Mouse (Mus musculus): Measurements from ENCODE around the gene Inpp4b. TPM values are rescaled to one million over a fixed set of nuclear protein-coding genes. Genes with fewer than 3 reads are reported as not detected.

The Inpp4b gene
- total RNA-seq, 1 experiment from 2014 or later = 17.6 TPM

GRCm38 (mm10) chr8:81614135-81614534 lies 271.8 kb downstream of the Inpp4b start:
- no peak for ATAC-seq (replicated peaks in 1 of 2; ENCODE audit: insufficient read depth in 1 of 2, low FRiP score in 2 of 2, low TSS enrichment in 1 of 2, low read depth in 1 of 2, poor library complexity in 2 of 2, severe bottlenecking in 2 of 2)

- no peak for ATAC-seq (replicated peaks in 1 of 2; ENCODE audit: insufficient read depth in 1 of 2, low FRiP score in 2 of 2, low TSS enrichment in 1 of 2, low read depth in 1 of 2, poor library complexity in 2 of 2, severe bottlenecking in 2 of 2)
Measured at GRCm38 (mm10) chr8:81614605-81615004, 272.2 kb downstream of the Inpp4b start.

- no peak for ATAC-seq (replicated peaks in 1 of 2; ENCODE audit: insufficient read depth in 1 of 2, low FRiP score in 2 of 2, low TSS enrichment in 1 of 2, low read depth in 1 of 2, poor library complexity in 2 of 2, severe bottlenecking in 2 of 2)
Measured at GRCm38 (mm10) chr8:81615552-81615951, 273.2 kb downstream of the Inpp4b start.

- ATAC-seq (replicated peaks in 1 of 2; ENCODE audit: insufficient read depth in 1 of 2, low FRiP score in 2 of 2, low TSS enrichment in 1 of 2, low read depth in 1 of 2, poor library complexity in 2 of 2, severe bottlenecking in 2 of 2) = no peak
Measured at GRCm38 (mm10) chr8:81618918-81619317, 276.6 kb downstream of the Inpp4b start.

GRCm38 (mm10) chr8:81635015-81635414 lies 292.7 kb downstream of the Inpp4b start:
- no peak for ATAC-seq (replicated peaks in 1 of 2; ENCODE audit: insufficient read depth in 1 of 2, low FRiP score in 2 of 2, low TSS enrichment in 1 of 2, low read depth in 1 of 2, poor library complexity in 2 of 2, severe bottlenecking in 2 of 2)

- no peak for ATAC-seq (replicated peaks in 1 of 2; ENCODE audit: insufficient read depth in 1 of 2, low FRiP score in 2 of 2, low TSS enrichment in 1 of 2, low read depth in 1 of 2, poor library complexity in 2 of 2, severe bottlenecking in 2 of 2)
Measured at GRCm38 (mm10) chr8:81635912-81636583, 293.7 kb downstream of the Inpp4b start.

GRCm38 (mm10) chr8:81638478-81638877 lies 296.1 kb downstream of the Inpp4b start:
- no peak for ATAC-seq (replicated peaks in 1 of 2; ENCODE audit: insufficient read depth in 1 of 2, low FRiP score in 2 of 2, low TSS enrichment in 1 of 2, low read depth in 1 of 2, poor library complexity in 2 of 2, severe bottlenecking in 2 of 2)

GRCm38 (mm10) chr8:81639820-81640219 lies 297.5 kb downstream of the Inpp4b start:
- ATAC-seq (replicated peaks in 1 of 2; ENCODE audit: insufficient read depth in 1 of 2, low FRiP score in 2 of 2, low TSS enrichment in 1 of 2, low read depth in 1 of 2, poor library complexity in 2 of 2, severe bottlenecking in 2 of 2) = no peak

- no peak for ATAC-seq (replicated peaks in 1 of 2; ENCODE audit: insufficient read depth in 1 of 2, low FRiP score in 2 of 2, low TSS enrichment in 1 of 2, low read depth in 1 of 2, poor library complexity in 2 of 2, severe bottlenecking in 2 of 2)
Measured at GRCm38 (mm10) chr8:81643030-81643429, 300.7 kb downstream of the Inpp4b start.

GRCm38 (mm10) chr8:81692167-81692566 lies 349.8 kb downstream of the Inpp4b start:
- ATAC-seq (replicated peaks in 1 of 2; ENCODE audit: insufficient read depth in 1 of 2, low FRiP score in 2 of 2, low TSS enrichment in 1 of 2, low read depth in 1 of 2, poor library complexity in 2 of 2, severe bottlenecking in 2 of 2) = no peak

- ATAC-seq (replicated peaks in 1 of 2; ENCODE audit: insufficient read depth in 1 of 2, low FRiP score in 2 of 2, low TSS enrichment in 1 of 2, low read depth in 1 of 2, poor library complexity in 2 of 2, severe bottlenecking in 2 of 2) = no peak
Measured at GRCm38 (mm10) chr8:81694893-81695292, 352.5 kb downstream of the Inpp4b start.

GRCm38 (mm10) chr8:81702038-81702437 lies 359.7 kb downstream of the Inpp4b start:
- no peak for ATAC-seq (replicated peaks in 1 of 2; ENCODE audit: insufficient read depth in 1 of 2, low FRiP score in 2 of 2, low TSS enrichment in 1 of 2, low read depth in 1 of 2, poor library complexity in 2 of 2, severe bottlenecking in 2 of 2)

GRCm38 (mm10) chr8:81703571-81704365 lies 361.4 kb downstream of the Inpp4b start:
- no peak for ATAC-seq (replicated peaks in 1 of 2; ENCODE audit: insufficient read depth in 1 of 2, low FRiP score in 2 of 2, low TSS enrichment in 1 of 2, low read depth in 1 of 2, poor library complexity in 2 of 2, severe bottlenecking in 2 of 2)

GRCm38 (mm10) chr8:81707436-81707835 lies 365.1 kb downstream of the Inpp4b start:
- ATAC-seq (replicated peaks in 1 of 2; ENCODE audit: insufficient read depth in 1 of 2, low FRiP score in 2 of 2, low TSS enrichment in 1 of 2, low read depth in 1 of 2, poor library complexity in 2 of 2, severe bottlenecking in 2 of 2) = no peak

- ATAC-seq (replicated peaks in 1 of 2; ENCODE audit: insufficient read depth in 1 of 2, low FRiP score in 2 of 2, low TSS enrichment in 1 of 2, low read depth in 1 of 2, poor library complexity in 2 of 2, severe bottlenecking in 2 of 2) = no peak
Measured at GRCm38 (mm10) chr8:81731332-81731731, 389.0 kb downstream of the Inpp4b start.

- ATAC-seq (replicated peaks in 1 of 2; ENCODE audit: insufficient read depth in 1 of 2, low FRiP score in 2 of 2, low TSS enrichment in 1 of 2, low read depth in 1 of 2, poor library complexity in 2 of 2, severe bottlenecking in 2 of 2) = no peak
Measured at GRCm38 (mm10) chr8:81735655-81736054, 393.3 kb downstream of the Inpp4b start.

- no peak for ATAC-seq (replicated peaks in 1 of 2; ENCODE audit: insufficient read depth in 1 of 2, low FRiP score in 2 of 2, low TSS enrichment in 1 of 2, low read depth in 1 of 2, poor library complexity in 2 of 2, severe bottlenecking in 2 of 2)
Measured at GRCm38 (mm10) chr8:81736103-81736502, 393.7 kb downstream of the Inpp4b start.

- ATAC-seq (replicated peaks in 1 of 2; ENCODE audit: insufficient read depth in 1 of 2, low FRiP score in 2 of 2, low TSS enrichment in 1 of 2, low read depth in 1 of 2, poor library complexity in 2 of 2, severe bottlenecking in 2 of 2) = no peak
Measured at GRCm38 (mm10) chr8:81742588-81742987, 400.2 kb downstream of the Inpp4b start.

- no peak for ATAC-seq (replicated peaks in 1 of 2; ENCODE audit: insufficient read depth in 1 of 2, low FRiP score in 2 of 2, low TSS enrichment in 1 of 2, low read depth in 1 of 2, poor library complexity in 2 of 2, severe bottlenecking in 2 of 2)
Measured at GRCm38 (mm10) chr8:81743040-81743439, 400.7 kb downstream of the Inpp4b start.

Measured in hematopoietic stem cell, adult 5-6 weeks (primary cell).